Comparison of ENCODE assay signal across 8 mouse cellular contexts in genomic region chr2:164460745-164461551, GRCm38 (mm10). TPM values are rescaled to one million over a fixed set of nuclear protein-coding genes. Genes with fewer than 3 reads are reported as not detected.
DNase-seq lines count a peak whose midpoint lies in the region; ATAC-seq lines count a peak whose summit lies in the region.

Gene Gm20458 (plus strand): TSS chr2:164460967.

- ATAC-seq in megakaryocyte progenitor cell, adult 5-6 weeks (replicated peaks; ENCODE audit: poor library complexity), result peak; percentile 92

- peak; percentile 100 for DNase-seq in adipocyte (ENCODE audit: low spot score)
- peak; percentile 98 for DNase-seq in embryo, embryonic 10 days (ENCODE audit: low spot score)
- DNase-seq in gastrocnemius, postnatal 10 days, result peak; percentile 89
- peak; percentile 98 for DNase-seq in induced T-regulatory cell, adult 2 months (ENCODE audit: low read depth)
- peak; percentile 95 to 98 for DNase-seq in left cerebral cortex, adult 9 months (ENCODE audit: low spot score in 2 of 2)
- peak; percentile 94 for DNase-seq in right cerebral cortex, postnatal 14 days
- peak; percentile 90 to 96 for DNase-seq in urinary bladder, postnatal 36 days (ENCODE audit: low spot score in 2 of 2)

RNA-seq across cellular contexts. Expression of gene Gm20458, which starts in this region (rescaled TPM):
- 1 to 10 TPM in 1 of 2 experiments, not detected in 1; 3.3 TPM for total RNA-seq in gastrocnemius, postnatal 10 days (2021)
- total RNA-seq in megakaryocyte progenitor cell, adult 5-6 weeks (2015), result not detected in 2 replicates
- total RNA-seq in megakaryocyte progenitor cell, adult 5-6 weeks (2017), result not detected in 2 replicates

Comparison
In these comparisons a context has a peak if more than half of its experiments do, and no peak if none do; other contexts are left out.
1. Peak in every context shown above with its lines: DNase-seq and ATAC-seq.
2. Peak in ATAC-seq in megakaryocyte progenitor cell, adult 5-6 weeks; RNA of the gene not detected or under 1 TPM.